Mouse (Mus musculus) olfactory bulb, adult 2 months (tissue): ENCODE results near the gene Cyp2c65. TPM values are rescaled to one million over a fixed set of nuclear protein-coding genes. Genes with fewer than 3 reads are reported as not detected.
"Not testable (repeated sequence)": the region's sequence is repeated elsewhere in the genome, so short reads cannot be mapped to it uniquely, and the experiment has no call there.

Experiments used
- H3K27ac ChIP-seq: fragments of 200-500 bp; 2 replicates; pipeline ENCODE4 v1.5.1; 2012; ENCODE audit warnings: low read depth, low read length; ENCODE audit not compliant: insufficient read depth
- H3K4me1 ChIP-seq: fragments of 200-500 bp; 2 replicates; pipeline ENCODE4 v1.6.1; 2012; ENCODE audit warnings: low read length; ENCODE audit not compliant: control insufficient read depth, insufficient read depth
- H3K4me3 ChIP-seq: fragments of 200-500 bp; 2 replicates; pipeline ENCODE4 v1.5.1; 2012; ENCODE audit warnings: mild to moderate bottlenecking, low read depth, low read length, moderate library complexity; ENCODE audit not compliant: insufficient read depth
- CTCF ChIP-seq: fragments of 200-500 bp; IDR thresholded peaks from 2 replicates; pipeline ENCODE4 v1.5.1; 2012; ENCODE audit warnings: low read depth, mild to moderate bottlenecking, low read length, moderate library complexity; ENCODE audit not compliant: insufficient read depth
- POLR2A ChIP-seq: fragments of 200-500 bp; IDR thresholded peaks from 2 replicates; pipeline ENCODE4 v1.6.1; 2012; ENCODE audit warnings: mild to moderate bottlenecking, low read depth, low read length, moderate library complexity; ENCODE audit not compliant: insufficient read depth
- WGBS: fragments of 180-500 bp; shearing (Covaris S2); methylation state at CpG from one replicate; pipeline ENCODE4 v1.1.7; 2018; 5-methylcytosine and 5-hydroxymethylcytosine counted together
- polyA plus RNA-seq: library from polyadenylated mRNA; stranded (reverse); fragments of >200 nt; gene quantifications from 2 replicates; pipeline ENCODE4 v1.2.4, GENCODE M21; 2012; ENCODE audit warnings: low replicate concordance; ENCODE audit not compliant: missing spikeins, insufficient read depth, insufficient read length

Gene Cyp2c65
- not detected in 2 replicates for polyA plus RNA-seq

- Histone ChIP-seq H3K4me1 (no peaks in the 10 kb centered on the region), H3K4me3 (no peak within 1 kb of the TSS), H3K27ac (no peak within 1 kb of the TSS)
- WGBS = 70% methylated on average over 2 of the region's 2 CpGs
- TF ChIP-seq POLR2A (no peak), CTCF (no peak)
Observed at GRCm38 (mm10) chr19:39060719-39061118, at the start of gene Cyp2c65. Gene Cyp2c65 (plus strand): TSS chr19:39061015.

- 96% methylated on average over 1 of the region's 1 CpGs for WGBS
- Histone ChIP-seq H3K4me1 (no peaks in the 10 kb centered on the region), H3K4me3 (no peak overlapping the region), H3K27ac (no peak overlapping the region)
- no peak for TF ChIP-seq POLR2A
- TF ChIP-seq CTCF = no peak
Observed at GRCm38 (mm10) chr19:39057928-39058327, 2.9 kb upstream of the Cyp2c65 start.

- WGBS = 74% methylated on average over 2 of the region's 2 CpGs
- not testable (repeated sequence) for H3K4me1 ChIP-seq, H3K4me3 ChIP-seq, H3K27ac ChIP-seq
Observed at GRCm38 (mm10) chr19:39098779-39099178, 38.0 kb downstream of the Cyp2c65 start.

- TF ChIP-seq CTCF (no peak), POLR2A (no peak)
- Histone ChIP-seq H3K4me3 (no peak within 1 kb of the TSS), H3K27ac (no peak within 1 kb of the TSS), H3K4me1 (no peaks in the 10 kb centered on the region)
- WGBS = 74% methylated on average over 1 of the region's 1 CpGs
Observed at GRCm38 (mm10) chr19:39113644-39114043, 52.8 kb downstream of the Cyp2c65 start, which contains the start of gene Cyp2c66. Gene Cyp2c66 (plus strand): TSS chr19:39113898.

Other genes starting within 250 kb of the Cyp2c65 start
- not detected in 2 replicates for gene Noc3l, start 241.8 kb upstream of the Cyp2c65 start, polyA plus RNA-seq
- not detected in 2 replicates for gene Tbc1d12, start 224.4 kb upstream of the Cyp2c65 start, polyA plus RNA-seq
- gene Hells, start 130.1 kb upstream of the Cyp2c65 start, polyA plus RNA-seq = not detected in 2 replicates
- not detected in 2 replicates for gene Cyp2c55, start 54.0 kb upstream of the Cyp2c65 start, polyA plus RNA-seq
- gene Cyp2c66, start 52.9 kb downstream of the Cyp2c65 start, polyA plus RNA-seq = not detected in 2 replicates
- gene Cyp2c29, start 208.4 kb downstream of the Cyp2c65 start, polyA plus RNA-seq = not detected in 2 replicates